Mouse (Mus musculus) gastrocnemius, adult 8-10 months (tissue): ENCODE data around the gene Ankrd60. TPM values are rescaled to one million over a fixed set of nuclear protein-coding genes. Genes with fewer than 3 reads are reported as not detected.

ENCODE experiments used
- DNase-seq, 2 experiments: peaks; one replicate each; pipeline ENCODE4 v3.0.0; 2022; ENCODE audit warnings: low spot score in 2 of 2
- total RNA-seq, 4 experiments: library from RNA; stranded (reverse); gene quantifications; 2 replicates each; pipeline ENCODE4 v1.2.4; 2022

Gene Ankrd60
- total RNA-seq, 4 experiments from 2014 or later: not detected

DNA sequence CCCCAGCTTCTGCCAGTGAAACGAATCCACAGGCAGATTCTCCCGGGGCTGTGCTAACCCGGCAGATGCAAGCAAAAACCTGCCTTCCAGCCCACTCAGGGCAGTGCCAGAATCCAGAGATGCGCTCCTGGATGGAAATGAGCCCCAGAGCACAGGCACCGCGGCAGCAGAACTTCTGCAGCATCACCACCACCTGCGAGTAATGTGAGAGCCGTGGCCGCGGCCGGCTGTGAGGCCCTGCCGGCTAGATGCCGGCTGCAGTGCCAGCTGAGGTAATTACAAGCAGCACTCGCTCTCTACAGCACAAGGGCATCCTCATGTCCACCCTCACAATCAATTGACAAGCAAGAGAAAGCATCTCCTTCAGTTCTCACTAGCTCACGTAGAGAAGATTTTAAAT, 6.2 kb upstream of the Ankrd60 start:
- DNase-seq: no peak

DNA sequence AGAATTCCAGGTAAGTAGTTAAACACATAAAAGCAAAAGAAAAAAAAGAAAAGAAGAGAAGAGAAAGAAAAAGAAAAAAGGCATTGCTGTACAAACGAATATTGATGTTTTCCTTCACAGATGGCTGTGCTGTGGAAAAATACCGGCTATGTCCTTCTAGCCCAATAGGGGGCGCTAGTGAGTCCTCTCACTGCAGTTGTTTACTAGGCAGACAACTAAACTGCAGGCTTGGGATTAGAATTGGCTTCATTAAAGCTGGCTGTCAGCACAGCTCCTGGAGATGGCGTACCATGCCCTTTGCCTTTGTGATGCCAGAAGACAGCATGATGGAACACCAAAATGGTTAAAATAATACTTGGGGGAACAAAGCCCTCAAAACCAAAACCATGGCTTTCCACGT, 5.3 kb upstream of the Ankrd60 start:
- DNase-seq: no peak

- no peak for DNase-seq
Measured at GRCm38 (mm10) chr2:173582903-173583302, 4.7 kb upstream of the Ankrd60 start.

DNA sequence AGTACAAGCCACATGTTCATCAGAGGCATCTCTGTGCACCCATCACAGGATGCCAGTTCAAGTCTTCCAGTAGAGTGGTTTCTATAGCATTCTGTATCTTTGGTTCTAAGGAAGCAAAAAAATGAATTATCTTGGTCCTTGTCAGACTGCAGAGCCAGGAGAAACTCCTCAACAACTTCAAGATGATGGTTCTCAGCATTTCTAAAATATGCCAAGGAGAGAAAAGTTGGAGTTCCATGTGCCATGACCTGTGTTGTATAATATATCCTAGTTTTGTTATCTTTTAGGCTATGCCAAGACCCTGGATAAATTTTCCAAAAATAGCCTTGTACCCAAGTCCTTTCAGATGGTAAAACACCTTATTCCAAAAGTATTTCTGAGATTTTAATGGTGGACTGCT, 2.9 kb upstream of the Ankrd60 start:
- DNase-seq: no peak

DNA sequence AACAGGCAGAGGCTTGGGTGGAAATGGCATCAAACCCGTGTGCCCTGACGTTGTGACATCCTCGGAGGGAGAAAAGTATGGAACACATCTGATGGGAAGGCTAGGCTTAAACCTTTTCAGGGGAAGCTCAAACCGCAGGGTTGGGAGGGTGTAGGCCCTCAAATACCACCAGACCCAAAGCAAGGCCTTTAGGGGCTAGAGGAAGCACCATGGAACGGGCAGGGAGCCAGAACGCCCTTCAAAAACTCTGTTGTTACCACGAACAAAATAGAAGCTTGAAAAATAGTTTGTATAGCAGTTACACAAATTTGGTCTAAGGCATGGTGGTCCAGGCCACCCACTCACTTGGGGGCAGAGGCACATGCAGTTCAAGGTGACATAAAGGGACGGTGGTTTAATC, 430 bp upstream of the Ankrd60 start:
- no peak for DNase-seq

- DNase-seq: no peak
Measured at GRCm38 (mm10) chr2:173564179-173564578, 14.0 kb downstream of the Ankrd60 start.

GRCm38 (mm10) chr2:173563336-173563735, 14.8 kb downstream of the Ankrd60 start:
- no peak for DNase-seq

GRCm38 (mm10) chr2:173561851-173562442, 16.2 kb downstream of the Ankrd60 start:
- peak in 1 of 2 experiments; percentile 19 for DNase-seq

DNA sequence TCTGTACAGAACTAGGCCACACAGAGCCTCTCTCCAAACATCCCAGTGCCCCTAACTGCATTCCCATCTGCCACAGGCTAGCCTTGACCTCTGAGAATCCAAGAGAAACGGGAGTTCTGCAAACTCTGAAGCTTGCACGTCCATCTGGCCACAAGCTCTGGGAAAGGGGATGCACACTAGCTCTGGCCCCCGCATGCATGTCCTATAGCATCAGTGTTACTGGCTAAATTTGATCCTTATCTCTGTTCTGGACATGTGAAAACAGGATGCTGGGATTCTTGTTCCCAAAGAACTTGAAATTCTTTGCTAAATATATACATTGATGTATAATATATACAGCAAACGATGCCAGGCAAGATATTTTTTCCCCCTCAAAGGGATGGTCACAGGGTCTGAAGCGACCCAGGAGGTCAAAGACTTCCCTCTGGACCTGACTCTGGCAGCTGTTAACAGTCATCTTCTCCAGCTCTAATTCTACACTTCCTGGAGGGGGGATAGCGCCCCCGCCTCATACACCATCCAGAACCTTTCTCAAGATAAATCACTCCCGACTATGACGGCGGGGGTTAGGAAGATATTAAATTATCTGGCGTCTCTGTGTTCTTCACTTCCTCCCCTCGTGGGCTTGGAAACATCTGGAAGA, 19.3 kb downstream of the Ankrd60 start:
- DNase-seq: no peak

GRCm38 (mm10) chr2:173553863-173554262, 24.3 kb downstream of the Ankrd60 start:
- DNase-seq: no peak

- DNase-seq: no peak
Measured at GRCm38 (mm10) chr2:173550681-173551080, 27.5 kb downstream of the Ankrd60 start.

- DNase-seq: no peak
Measured at GRCm38 (mm10) chr2:173549236-173549635, 28.9 kb downstream of the Ankrd60 start.

GRCm38 (mm10) chr2:173545992-173546703, 32.0 kb downstream of the Ankrd60 start:
- peak; percentile 32 to 52 for DNase-seq

DNA sequence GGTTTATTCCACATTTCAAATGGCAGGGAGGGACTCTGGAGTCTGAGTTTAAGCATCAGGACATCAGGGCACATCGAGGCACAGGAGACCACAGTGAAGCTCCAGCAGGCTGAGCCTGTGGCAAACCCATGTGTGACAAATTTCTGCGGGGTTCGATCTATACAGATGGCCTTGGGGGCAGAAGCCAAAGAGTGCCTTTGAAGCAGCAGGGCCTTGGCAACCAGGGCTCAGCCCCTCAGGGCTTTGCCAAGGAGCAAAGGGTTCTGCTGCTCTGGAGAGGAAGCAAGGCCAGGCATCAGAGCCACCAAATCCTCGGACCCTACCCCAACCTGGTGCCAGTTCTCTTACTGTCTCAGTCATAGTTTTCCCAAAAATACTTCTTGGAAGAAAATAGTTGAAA, 35.4 kb downstream of the Ankrd60 start:
- no peak for DNase-seq

DNA sequence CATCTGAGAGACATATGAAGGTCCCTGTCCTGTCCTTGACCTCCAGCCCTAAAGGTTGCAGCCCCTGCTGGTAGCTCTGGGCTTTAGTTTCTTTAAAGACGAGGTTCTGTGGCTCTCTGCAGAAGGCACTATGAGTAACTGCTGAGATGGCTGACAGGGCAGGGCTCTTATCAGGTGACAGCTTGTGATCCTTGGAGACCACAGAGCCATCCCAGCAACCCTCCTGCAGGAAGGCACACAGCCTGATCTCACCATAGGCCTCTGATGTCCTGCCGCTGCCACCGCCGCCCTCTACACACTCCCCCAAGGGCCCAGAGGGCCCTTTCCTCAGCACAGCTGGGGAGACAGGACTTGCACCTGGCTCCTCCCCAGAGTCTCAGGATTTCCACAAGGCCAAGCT, 36.4 kb downstream of the Ankrd60 start:
- no peak for DNase-seq

DNA sequence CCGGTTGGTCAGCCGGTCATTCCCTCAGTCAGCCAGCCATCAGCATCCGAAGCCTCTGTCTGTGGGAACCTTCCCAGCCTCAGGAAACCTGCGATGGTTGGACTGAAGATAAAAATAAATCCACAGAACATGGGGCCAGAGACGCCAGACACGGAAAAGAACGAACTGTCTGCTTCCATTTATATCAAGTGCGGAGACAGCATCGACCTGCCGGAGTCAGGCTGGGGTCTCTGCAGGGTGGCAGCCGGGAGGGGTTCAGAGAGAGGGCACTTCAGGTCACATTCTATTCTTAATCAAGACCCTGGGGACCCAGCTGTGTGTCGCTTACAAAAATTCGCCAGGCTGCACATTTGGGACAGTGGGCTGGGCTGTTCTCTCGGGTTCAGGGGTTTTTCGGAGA, 38.4 kb downstream of the Ankrd60 start:
- no peak for DNase-seq

- DNase-seq: no peak
Measured at GRCm38 (mm10) chr2:173535886-173536285, 42.3 kb downstream of the Ankrd60 start.

- DNase-seq: no peak
Measured at GRCm38 (mm10) chr2:173535390-173535789, 42.8 kb downstream of the Ankrd60 start.

DNA sequence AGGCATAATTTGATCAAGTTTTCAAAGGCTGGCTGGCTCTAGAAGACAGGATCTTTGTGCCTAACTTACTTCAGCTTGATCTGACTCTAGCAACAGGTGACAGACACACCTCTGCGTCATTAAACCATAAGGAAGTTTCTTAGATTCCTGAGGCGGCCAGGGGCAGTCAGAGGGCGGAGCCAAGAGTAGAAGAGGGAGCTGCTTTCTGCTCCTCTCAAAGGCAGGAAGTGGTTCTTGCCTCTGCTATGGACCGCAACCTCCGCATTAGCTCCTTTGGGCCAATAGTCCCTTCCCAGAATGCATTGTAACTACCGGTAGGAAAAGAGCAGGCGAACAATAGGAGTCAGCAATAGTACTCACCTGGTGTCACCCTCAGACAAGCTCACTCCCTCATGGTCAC, 43.6 kb downstream of the Ankrd60 start:
- DNase-seq: no peak

- no peak for DNase-seq
Measured at GRCm38 (mm10) chr2:173532711-173533462, 45.3 kb downstream of the Ankrd60 start.

GRCm38 (mm10) chr2:173528493-173528892, 49.7 kb downstream of the Ankrd60 start:
- no peak for DNase-seq

DNA sequence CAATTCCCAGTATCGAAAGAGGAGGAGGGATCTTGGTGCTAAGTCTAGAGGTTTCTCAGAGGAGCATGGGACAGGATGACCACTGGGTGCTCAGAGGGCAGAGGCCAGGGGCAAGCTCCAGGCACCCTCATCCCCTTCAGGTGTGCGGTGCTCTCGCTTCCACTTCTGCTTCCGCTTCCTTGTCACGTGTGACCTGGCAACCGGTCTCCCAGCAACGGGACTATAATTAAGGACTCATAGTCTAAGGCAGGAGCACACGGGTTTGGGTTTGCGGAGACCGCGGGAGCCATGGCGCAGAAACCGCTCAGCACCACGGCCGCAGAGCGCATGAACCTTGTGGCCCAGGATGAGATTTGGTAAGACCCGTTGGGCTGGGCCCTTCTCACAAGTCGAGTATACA, 55.8 kb downstream of the Ankrd60 start, which contains the start of gene 1700021F07Rik:
Gene 1700021F07Rik (plus strand): TSS at position 211 of the 400 bp plus-strand sequence.
- no peak for DNase-seq
